Comparison of ENCODE assay signal across 9 mouse cellular contexts in genomic region chr8:124294425-124294824, GRCm38 (mm10).
DNase-seq lines count a peak whose midpoint lies in the region; ATAC-seq and TF ChIP-seq lines count a peak whose summit lies in the region.
"Had no signal": no experiment of that assay in that cellular context is flagged by ENCODE, and none has a peak within 500 bp of the region (broad histone marks: within the 10 kb centered on the region; RNA-seq: fewer than 3 reads in every experiment).

No protein-coding gene starts in this region.

- no peak overlapping the region for H3K4me3 ChIP-seq in kidney, embryonic 16.5 days (ENCODE audit: low read length)
- no peak overlapping the region for H3K4me3 ChIP-seq in kidney, adult 2 months (ENCODE audit: insufficient read depth, low read depth, low read length)
- H3K4me3 ChIP-seq in embryonic facial prominence, embryonic 14.5 days (ENCODE audit: low read depth, low read length) = no peak overlapping the region

- 56% methylated on average over 6 of the region's 6 CpGs for WGBS in kidney, embryonic 16.5 days
- WGBS in kidney, adult 2 months = 66% methylated on average over 6 of the region's 6 CpGs
- WGBS in embryonic facial prominence, embryonic 14.5 days = 63% methylated on average over 6 of the region's 6 CpGs

- DNase-seq in kidney, adult 2 months = no peak
- DNase-seq in embryonic facial prominence, embryonic 14.5 days (ENCODE audit: low spot score) = peak; percentile 51
- DNase-seq in T-cell, adult 2 months (ENCODE audit: low spot score) = no peak
- DNase-seq in thymus, postnatal 0 days (ENCODE audit: low spot score) = no peak
- DNase-seq: cerebellum, postnatal 25 days; kidney, adult 9 months had no signal

- no peaks in the 10 kb centered on the region for H3K9me3 ChIP-seq in kidney, embryonic 16.5 days (ENCODE audit: low read length)
- no peaks in the 10 kb centered on the region for H3K9me3 ChIP-seq in embryonic facial prominence, embryonic 14.5 days (ENCODE audit: control insufficient read depth, low read length)

- no peak for TF ChIP-seq CTCF in kidney, adult 2 months (conservative IDR thresholded peaks at IDR 0.05; ENCODE audit: insufficient read depth, insufficient read length, low read depth, low read length)

- H3K4me1 ChIP-seq in kidney, embryonic 16.5 days (ENCODE audit: insufficient read depth, low read length) = peaks cover 15% of the 10 kb centered on the region
- H3K4me1 ChIP-seq in kidney, adult 2 months (ENCODE audit: control insufficient read depth, insufficient read depth, low read length) = 0 out of 2 replicates have a peak, but pooled peaks cover 7% of the 10 kb centered on the region
- H3K4me1 ChIP-seq in embryonic facial prominence, embryonic 14.5 days (ENCODE audit: control insufficient read depth, insufficient read depth, low read length) = peaks cover 26% of the 10 kb centered on the region

- no peak for ATAC-seq in kidney, embryonic 16.5 days (ENCODE audit: low FRiP score, low TSS enrichment)
- ATAC-seq in embryonic facial prominence, embryonic 14.5 days (ENCODE audit: low read depth) = no peak
- ATAC-seq in hematopoietic stem cell, adult 5-6 weeks (replicated peaks in 1 of 2; ENCODE audit: insufficient read depth in 1 of 2, low FRiP score in 2 of 2, low TSS enrichment in 1 of 2, low read depth in 1 of 2, poor library complexity in 2 of 2, severe bottlenecking in 2 of 2) = peak; percentile 42 to 57; a peak in 3 of 4 replicates
- 0 out of 2 replicates have a peak, but pooled peaks have one; percentile 22 for ATAC-seq in megakaryocyte-erythroid progenitor cell, adult 5-6 weeks (replicated peaks; ENCODE audit: low FRiP score, low TSS enrichment, poor library complexity, severe bottlenecking)

- no peak overlapping the region for H3K4me2 ChIP-seq in kidney, embryonic 16.5 days (replicated peaks; ENCODE audit: low read depth, low read length)
- H3K4me2 ChIP-seq in embryonic facial prominence, embryonic 14.5 days (ENCODE audit: low read depth, low read length) = no peak overlapping the region

- H3K9ac ChIP-seq in kidney, embryonic 16.5 days (replicated peaks; ENCODE audit: low read length) = no peak overlapping the region
- no peak overlapping the region for H3K9ac ChIP-seq in embryonic facial prominence, embryonic 14.5 days (ENCODE audit: low read depth, low read length)

- 0 out of 2 replicates have a peak overlapping the region, but pooled peaks have one; percentile 6 for H3K27ac ChIP-seq in kidney, embryonic 16.5 days (ENCODE audit: low read length)
- no peak overlapping the region for H3K27ac ChIP-seq in kidney, adult 2 months (ENCODE audit: insufficient read depth, low read depth, low read length)
- no peak overlapping the region; the same call in 1 of the 2 replicates for H3K27ac ChIP-seq in embryonic facial prominence, embryonic 14.5 days (replicated peaks; ENCODE audit: low read depth, low read length)

- H3K36me3 ChIP-seq in kidney, embryonic 16.5 days (ENCODE audit: insufficient read depth, low read length) = no peaks in the 10 kb centered on the region
- H3K36me3 ChIP-seq in kidney, adult 2 months (ENCODE audit: control insufficient read depth, insufficient read depth, low read length) = no peaks in the 10 kb centered on the region
- peaks cover 6% of the 10 kb centered on the region; the same call in 1 of the 2 replicates for H3K36me3 ChIP-seq in embryonic facial prominence, embryonic 14.5 days (ENCODE audit: control insufficient read depth, insufficient read depth, low read length)

- no peaks in the 10 kb centered on the region for H3K27me3 ChIP-seq in kidney, embryonic 16.5 days (ENCODE audit: insufficient read depth, low read length)
- no peaks in the 10 kb centered on the region for H3K27me3 ChIP-seq in kidney, adult 2 months (replicated peaks; ENCODE audit: control insufficient read depth, insufficient read depth, low read length)
- no peaks in the 10 kb centered on the region for H3K27me3 ChIP-seq in embryonic facial prominence, embryonic 14.5 days (replicated peaks; ENCODE audit: control insufficient read depth, insufficient read depth, low read length)

- TF ChIP-seq POLR2A in kidney, adult 2 months (IDR thresholded peaks at IDR 0.05; ENCODE audit: low read depth, low read length) = no peak

Comparison
In these comparisons a context has a peak if more than half of its experiments do, and no peak if none do; other contexts are left out.
1. ATAC-seq: peak in hematopoietic stem cell, adult 5-6 weeks (2 of 2) and megakaryocyte-erythroid progenitor cell, adult 5-6 weeks (single experiment); none in kidney, embryonic 16.5 days (single experiment) and embryonic facial prominence, embryonic 14.5 days (single experiment).